Mouse (Mus musculus) heart, postnatal 0 days (tissue): ENCODE data around the gene H2al1h.

Experiments
- CTCF ChIP-seq: IDR thresholded peaks from 2 replicates; pipeline ENCODE4 v1.5.1; 2016; ENCODE audit warnings: antibody characterized with exemption, control low read depth, low read depth
- EP300 ChIP-seq: IDR thresholded peaks from 2 replicates; pipeline ENCODE4 v1.6.1; 2016; ENCODE audit warnings: antibody characterized with exemption, low read depth

DNA sequence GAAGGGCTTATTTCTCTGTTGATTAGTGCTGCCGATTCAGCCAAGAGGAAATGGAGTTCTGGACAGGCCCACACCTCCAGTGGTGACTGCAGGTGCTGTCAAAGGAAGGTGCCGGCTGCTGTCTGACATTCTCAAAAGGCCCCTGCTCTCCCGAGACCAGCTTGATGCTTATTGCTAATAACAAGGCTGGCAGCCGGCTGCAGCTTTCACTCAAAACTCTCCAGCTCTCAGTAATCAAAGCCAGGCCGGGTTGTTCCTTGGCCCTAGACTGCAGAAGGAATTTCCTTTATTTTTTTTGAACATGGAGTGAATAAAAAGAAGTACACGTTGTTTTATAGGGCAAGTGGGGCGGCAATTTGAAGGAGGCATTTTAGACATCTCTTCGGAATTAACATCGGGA is 24.5 kb downstream of the H2al1h start:
- TF ChIP-seq CTCF (no peak), EP300 (no peak)
